Mouse (Mus musculus): ENCODE data around the gene Chst11.

Gene Chst11

GRCm38 (mm10) chr10:82991756-82992519, 6.6 kb downstream of the Chst11 start:
- DNase-seq = no peak

- no peak for DNase-seq
Observed at GRCm38 (mm10) chr10:82994284-82994683, 9.0 kb downstream of the Chst11 start.

- no peak for DNase-seq
Observed at GRCm38 (mm10) chr10:82997460-82997859, 12.2 kb downstream of the Chst11 start.

GRCm38 (mm10) chr10:83000169-83000568, 14.9 kb downstream of the Chst11 start:
- DNase-seq = no peak

- no peak for DNase-seq
Observed at GRCm38 (mm10) chr10:83000721-83001120, 15.4 kb downstream of the Chst11 start.

GRCm38 (mm10) chr10:83003899-83004298, 18.6 kb downstream of the Chst11 start:
- no peak for DNase-seq

- peak; percentile 25 to 44 for DNase-seq
Observed at GRCm38 (mm10) chr10:83004389-83004788, 19.1 kb downstream of the Chst11 start.

GRCm38 (mm10) chr10:83005003-83005402, 19.7 kb downstream of the Chst11 start:
- DNase-seq = no peak

GRCm38 (mm10) chr10:83006258-83006657, 21.0 kb downstream of the Chst11 start:
- DNase-seq = no peak

- DNase-seq = no peak
Observed at GRCm38 (mm10) chr10:83013984-83014383, 28.7 kb downstream of the Chst11 start.

GRCm38 (mm10) chr10:83015919-83016318, 30.6 kb downstream of the Chst11 start:
- no peak for DNase-seq

GRCm38 (mm10) chr10:83016779-83017178, 31.5 kb downstream of the Chst11 start:
- no peak for DNase-seq

GRCm38 (mm10) chr10:83017760-83018498, 32.6 kb downstream of the Chst11 start:
- no peak for DNase-seq

GRCm38 (mm10) chr10:83018521-83018920, 33.2 kb downstream of the Chst11 start:
- DNase-seq = no peak

- DNase-seq = peak; percentile 27 to 41
Observed at GRCm38 (mm10) chr10:83019497-83020270, 34.4 kb downstream of the Chst11 start.

- DNase-seq = no peak
Observed at GRCm38 (mm10) chr10:83022616-83023015, 37.3 kb downstream of the Chst11 start.

- DNase-seq = no peak
Observed at GRCm38 (mm10) chr10:83026174-83026573, 40.9 kb downstream of the Chst11 start.

- no peak for DNase-seq
Observed at GRCm38 (mm10) chr10:83027673-83028072, 42.4 kb downstream of the Chst11 start.

- DNase-seq = no peak
Observed at GRCm38 (mm10) chr10:83030103-83030661, 44.9 kb downstream of the Chst11 start.

GRCm38 (mm10) chr10:83030928-83031327, 45.6 kb downstream of the Chst11 start:
- no peak for DNase-seq

GRCm38 (mm10) chr10:83031561-83031960, 46.3 kb downstream of the Chst11 start:
- no peak for DNase-seq

GRCm38 (mm10) chr10:83032559-83032958, 47.3 kb downstream of the Chst11 start:
- DNase-seq = no peak
